Comparison of ENCODE assay signal across 9 mouse cellular contexts in genomic region chr19:44755378-44755692, GRCm38 (mm10). TPM values are rescaled to one million over a fixed set of nuclear protein-coding genes. Genes with fewer than 3 reads are reported as not detected.
A peak's percentile ranks its signal among the peaks of the same experiment; 100 is the strongest.
DNase-seq lines count a peak whose midpoint lies in the region; ATAC-seq lines count a peak whose summit lies in the region.
"Had no signal": no experiment of that assay in that cellular context is flagged by ENCODE, and none has a peak within 500 bp of the region (broad histone marks: within the 10 kb centered on the region; RNA-seq: fewer than 3 reads in every experiment).

No protein-coding gene starts in this region.

- no peak for DNase-seq in forebrain, embryonic 10.5 days (ENCODE audit: extremely low spot score, low spot score)
- DNase-seq in lung, postnatal 4 days: no peak
- DNase-seq in ovary, postnatal 14 days (ENCODE audit: low spot score): no peak
- no peak for DNase-seq in testis, postnatal 14 days (ENCODE audit: low spot score)

- H3K4me3 ChIP-seq in forebrain, embryonic 10.5 days: peak overlapping the region; percentile 59
- H3K4me3 ChIP-seq in forebrain, embryonic 16.5 days (replicated peaks; ENCODE audit: low read length): no peak overlapping the region
- peak overlapping the region; percentile 46 for H3K4me3 ChIP-seq in lung, embryonic 16.5 days (ENCODE audit: low read length)
- H3K4me3 ChIP-seq in limb, embryonic 12.5 days (replicated peaks): peak overlapping the region; percentile 37; the same call in 1 of the 2 replicates
- peak overlapping the region; percentile 38; the same call in 1 of the 2 replicates for H3K4me3 ChIP-seq in stomach, embryonic 16.5 days (replicated peaks; ENCODE audit: low read length)

- no peaks in the 10 kb centered on the region for H3K9me3 ChIP-seq in forebrain, embryonic 10.5 days
- H3K9me3 ChIP-seq in forebrain, embryonic 16.5 days (ENCODE audit: control insufficient read depth, low read length): no peaks in the 10 kb centered on the region
- no peaks in the 10 kb centered on the region for H3K9me3 ChIP-seq in lung, embryonic 16.5 days (ENCODE audit: control insufficient read depth, low read length)
- H3K9me3 ChIP-seq in limb, embryonic 12.5 days: no peaks in the 10 kb centered on the region
- H3K9me3 ChIP-seq in stomach, embryonic 16.5 days (replicated peaks; ENCODE audit: control insufficient read depth, low read length): no peaks in the 10 kb centered on the region
- H3K9me3 ChIP-seq: megakaryocyte, embryonic 14.5 days had no signal

- no peak for ATAC-seq in forebrain, embryonic 16.5 days
- no peak for ATAC-seq in lung, embryonic 16.5 days (ENCODE audit: low read depth)
- ATAC-seq in limb, embryonic 12.5 days (ENCODE audit: insufficient number of reproducible peaks, insufficient read depth, low FRiP score, low TSS enrichment, low read depth): no peak
- ATAC-seq in stomach, embryonic 16.5 days (ENCODE audit: insufficient read depth, low FRiP score): no peak

- no peak overlapping the region for H3K4me2 ChIP-seq in forebrain, embryonic 16.5 days (ENCODE audit: low read length)
- peak overlapping the region; percentile 73; the same call in 1 of the 2 replicates for H3K4me2 ChIP-seq in lung, embryonic 16.5 days (ENCODE audit: low read depth, low read length)
- H3K4me2 ChIP-seq in limb, embryonic 12.5 days: peak overlapping the region; percentile 54
- H3K4me2 ChIP-seq in stomach, embryonic 16.5 days (ENCODE audit: low read depth, low read length): no peak overlapping the region

- no peak overlapping the region for H3K9ac ChIP-seq in forebrain, embryonic 16.5 days (replicated peaks; ENCODE audit: low read depth, low read length)
- H3K9ac ChIP-seq in lung, embryonic 16.5 days (ENCODE audit: low read length): no peak overlapping the region
- no peak overlapping the region for H3K9ac ChIP-seq in limb, embryonic 12.5 days (replicated peaks)
- H3K9ac ChIP-seq in stomach, embryonic 16.5 days (ENCODE audit: low read length): no peak overlapping the region

- peaks cover 89% of the 10 kb centered on the region for H3K4me1 ChIP-seq in forebrain, embryonic 10.5 days
- H3K4me1 ChIP-seq in forebrain, embryonic 16.5 days (replicated peaks; ENCODE audit: control insufficient read depth, insufficient read depth, low read length): peaks cover 29% of the 10 kb centered on the region
- peaks cover 24% of the 10 kb centered on the region for H3K4me1 ChIP-seq in lung, embryonic 16.5 days (replicated peaks; ENCODE audit: control insufficient read depth, insufficient read depth, low read length)
- H3K4me1 ChIP-seq in limb, embryonic 12.5 days (replicated peaks): peaks cover 44% of the 10 kb centered on the region
- H3K4me1 ChIP-seq in stomach, embryonic 16.5 days (ENCODE audit: control insufficient read depth, insufficient read depth, low read length): peaks cover 11% of the 10 kb centered on the region

- no peaks in the 10 kb centered on the region for H3K36me3 ChIP-seq in forebrain, embryonic 10.5 days (replicated peaks)
- no peaks in the 10 kb centered on the region for H3K36me3 ChIP-seq in forebrain, embryonic 16.5 days (ENCODE audit: control insufficient read depth, insufficient read depth)
- no peaks in the 10 kb centered on the region for H3K36me3 ChIP-seq in lung, embryonic 16.5 days (ENCODE audit: control insufficient read depth, insufficient read depth, low read length)
- no peaks in the 10 kb centered on the region for H3K36me3 ChIP-seq in limb, embryonic 12.5 days
- no peaks in the 10 kb centered on the region for H3K36me3 ChIP-seq in stomach, embryonic 16.5 days (ENCODE audit: control insufficient read depth, insufficient read depth, low read length)

- under 1% methylated on average over 13 of the region's 13 CpGs for WGBS in forebrain, embryonic 10.5 days
- WGBS in forebrain, embryonic 16.5 days: 0% methylated on average over 13 of the region's 13 CpGs
- 0% methylated on average over 13 of the region's 13 CpGs for WGBS in lung, embryonic 16.5 days
- WGBS in limb, embryonic 12.5 days: 1% methylated on average over 13 of the region's 13 CpGs
- WGBS in stomach, embryonic 16.5 days: under 1% methylated on average over 13 of the region's 13 CpGs

- H3K27me3 ChIP-seq in forebrain, embryonic 10.5 days (ENCODE audit: poor library complexity, severe bottlenecking): peaks cover 100% of the 10 kb centered on the region
- H3K27me3 ChIP-seq in forebrain, embryonic 16.5 days (replicated peaks; ENCODE audit: control insufficient read depth, insufficient read depth, low read length): peaks cover 64% of the 10 kb centered on the region
- peaks cover 90% of the 10 kb centered on the region for H3K27me3 ChIP-seq in lung, embryonic 16.5 days (ENCODE audit: control insufficient read depth, insufficient read depth, low read depth, low read length)
- peaks cover 95% of the 10 kb centered on the region for H3K27me3 ChIP-seq in limb, embryonic 12.5 days
- peaks cover 91% of the 10 kb centered on the region for H3K27me3 ChIP-seq in stomach, embryonic 16.5 days (ENCODE audit: control insufficient read depth, insufficient read depth, low read length)

- H3K27ac ChIP-seq in forebrain, embryonic 10.5 days: peak overlapping the region; percentile 66; the same call in 1 of the 2 replicates
- no peak overlapping the region for H3K27ac ChIP-seq in forebrain, embryonic 16.5 days (ENCODE audit: low read length)
- H3K27ac ChIP-seq in lung, embryonic 16.5 days (ENCODE audit: low read length): no peak overlapping the region
- no peak overlapping the region for H3K27ac ChIP-seq in limb, embryonic 12.5 days
- H3K27ac ChIP-seq in stomach, embryonic 16.5 days (ENCODE audit: low read length): no peak overlapping the region

RNA-seq across cellular contexts. Expression of gene Pax2, which starts 0.5 kb away (rescaled TPM):
- 0.56 and 0.81 TPM in 2 replicates for polyA plus RNA-seq in forebrain, embryonic 10.5 days (2016; fragmentation: Nextera tagmentation; extraction: Ambion mirVana)
- polyA plus RNA-seq in forebrain, embryonic 16.5 days (2015; fragmentation: Nextera tagmentation; extraction: Ambion mirVana): 0.07 TPM in 1 of 2 replicates, not detected in the other
- polyA plus RNA-seq in lung, embryonic 16.5 days (2015; fragmentation: Nextera tagmentation; extraction: Ambion mirVana): 0.05 TPM in 1 of 2 replicates, not detected in the other
- not detected in 2 replicates for polyA plus RNA-seq in limb, embryonic 12.5 days (2016; fragmentation: Nextera tagmentation; extraction: Ambion mirVana)
- polyA plus RNA-seq in stomach, embryonic 16.5 days (2015; fragmentation: Nextera tagmentation; extraction: Ambion mirVana): not detected in 2 replicates

Comparison
In these comparisons a context has a peak if more than half of its experiments do, and no peak if none do; other contexts are left out.
1. H3K4me2 ChIP-seq: peak in lung, embryonic 16.5 days (single experiment) and limb, embryonic 12.5 days (single experiment); none in forebrain, embryonic 16.5 days (single experiment) and stomach, embryonic 16.5 days (single experiment).